Mouse (Mus musculus): ENCODE results near the gene Gsg1l. TPM values are rescaled to one million over a fixed set of nuclear protein-coding genes. Genes with fewer than 3 reads are reported as not detected.

Gene Gsg1l
- total and polyA plus RNA-seq, 3 experiments, result 0.11 TPM; not detected in 2

GRCm38 (mm10) chr7:126058918-126059317, 23.3 kb downstream of the Gsg1l start:
- H3K27me3 ChIP-seq (ENCODE audit: insufficient read depth, low read length), result peaks cover 86% of the 10 kb centered on the region
- no peaks in the 10 kb centered on the region for H3K36me3 ChIP-seq (replicated peaks)
- H3K4me1 ChIP-seq (ENCODE audit: insufficient read depth, low read depth, low read length), result no peaks in the 10 kb centered on the region
- H3K4me3 ChIP-seq (ENCODE audit: low read depth, low read length), result no peak overlapping the region
- ATAC-seq (ENCODE audit: extremely low read depth, insufficient number of reproducible peaks, low FRiP score, poor library complexity, severe bottlenecking) (no peak), DNase-seq (ENCODE audit: low spot score) (no peak)
- no peaks in the 10 kb centered on the region for H3K9me3 ChIP-seq (replicated peaks)
- TF ChIP-seq GATA1 (IDR thresholded peaks at IDR 0.05; ENCODE audit: borderline replicate concordance, low read length), result no peak
- TF ChIP-seq POLR2AphosphoS5 (IDR thresholded peaks at IDR 0.05; ENCODE audit: insufficient replicate concordance, low read depth, low read length), result no peak
- no peak for TF ChIP-seq CTCF (IDR thresholded peaks at IDR 0.05; ENCODE audit: low read depth, low read length)
- TF ChIP-seq GATA2 (IDR thresholded peaks at IDR 0.05; ENCODE audit: borderline replicate concordance, low read depth, low read length), result no peak

- TF ChIP-seq CTCF (IDR thresholded peaks at IDR 0.05; ENCODE audit: low read depth, low read length) (no peak), GATA2 (IDR thresholded peaks at IDR 0.05; ENCODE audit: borderline replicate concordance, low read depth, low read length) (no peak), POLR2AphosphoS5 (IDR thresholded peaks at IDR 0.05; ENCODE audit: insufficient replicate concordance, low read depth, low read length) (no peak), GATA1 (IDR thresholded peaks at IDR 0.05; ENCODE audit: borderline replicate concordance, low read length) (no peak), TAL1 (conservative IDR thresholded peaks at IDR 0.05; ENCODE audit: low read depth, low read length) (no peak)
- no peaks in the 10 kb centered on the region for H3K9me3 ChIP-seq (replicated peaks)
- H3K4me1 ChIP-seq (ENCODE audit: insufficient read depth, low read depth, low read length), result no peaks in the 10 kb centered on the region
- H3K27me3 ChIP-seq (ENCODE audit: insufficient read depth, low read length), result peaks cover 89% of the 10 kb centered on the region
- no peaks in the 10 kb centered on the region for H3K36me3 ChIP-seq (replicated peaks)
- ATAC-seq (ENCODE audit: extremely low read depth, insufficient number of reproducible peaks, low FRiP score, poor library complexity, severe bottlenecking) (no peak), DNase-seq (ENCODE audit: low spot score) (no peak)
- H3K4me3 ChIP-seq (ENCODE audit: low read depth, low read length), result no peak overlapping the region
Measured at GRCm38 (mm10) chr7:126057332-126057914, 24.8 kb downstream of the Gsg1l start.

- no peaks in the 10 kb centered on the region for H3K36me3 ChIP-seq (replicated peaks)
- peaks cover 91% of the 10 kb centered on the region for H3K27me3 ChIP-seq (ENCODE audit: insufficient read depth, low read length)
- H3K4me1 ChIP-seq (ENCODE audit: insufficient read depth, low read depth, low read length), result no peaks in the 10 kb centered on the region
- H3K9me3 ChIP-seq (replicated peaks), result no peaks in the 10 kb centered on the region
- ATAC-seq (ENCODE audit: extremely low read depth, insufficient number of reproducible peaks, low FRiP score, poor library complexity, severe bottlenecking) (no peak), DNase-seq (ENCODE audit: low spot score) (no peak)
- TF ChIP-seq TAL1 (conservative IDR thresholded peaks at IDR 0.05; ENCODE audit: low read depth, low read length) (no peak), CTCF (IDR thresholded peaks at IDR 0.05; ENCODE audit: low read depth, low read length) (no peak)
- no peak overlapping the region for H3K4me3 ChIP-seq (ENCODE audit: low read depth, low read length)
Measured at GRCm38 (mm10) chr7:126054574-126054973, 27.6 kb downstream of the Gsg1l start.

- no peak for ATAC-seq (ENCODE audit: extremely low read depth, insufficient number of reproducible peaks, low FRiP score, poor library complexity, severe bottlenecking)
- H3K4me1 ChIP-seq (ENCODE audit: insufficient read depth, low read depth, low read length), result no peaks in the 10 kb centered on the region
- no peaks in the 10 kb centered on the region for H3K9me3 ChIP-seq (replicated peaks)
- TF ChIP-seq GATA1 (IDR thresholded peaks at IDR 0.05; ENCODE audit: borderline replicate concordance, low read length), result no peak
- no peak for TF ChIP-seq POLR2AphosphoS5 (IDR thresholded peaks at IDR 0.05; ENCODE audit: insufficient replicate concordance, low read depth, low read length)
- no peaks in the 10 kb centered on the region for H3K36me3 ChIP-seq (replicated peaks)
- peaks cover 93% of the 10 kb centered on the region for H3K27me3 ChIP-seq (ENCODE audit: insufficient read depth, low read length)
- no peak for DNase-seq (ENCODE audit: low spot score)
- no peak overlapping the region for H3K4me3 ChIP-seq (ENCODE audit: low read depth, low read length)
Measured at GRCm38 (mm10) chr7:126053618-126054017, 28.6 kb downstream of the Gsg1l start.

DNA sequence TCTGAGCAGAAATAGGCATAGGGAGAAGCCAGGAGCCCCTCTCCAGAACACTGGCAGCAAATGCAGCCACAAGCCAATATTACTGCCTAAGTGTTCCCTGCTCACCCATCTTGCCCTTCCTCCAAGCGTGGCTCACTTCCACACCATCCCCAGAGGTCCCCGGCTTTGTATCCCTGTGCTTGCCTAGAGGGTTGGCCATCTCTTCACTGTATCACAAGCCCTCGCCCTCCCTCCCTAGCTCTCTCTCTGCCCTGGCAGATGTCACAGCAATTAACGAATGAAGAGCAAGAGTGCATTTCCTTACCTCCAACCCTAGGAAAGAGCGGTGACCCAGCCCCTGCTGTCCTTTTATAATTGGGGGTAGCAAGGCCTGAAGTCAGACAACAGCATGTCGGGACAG, 30.3 kb downstream of the Gsg1l start:
- no peak for TF ChIP-seq TAL1 (conservative IDR thresholded peaks at IDR 0.05; ENCODE audit: low read depth, low read length)
- no peak for TF ChIP-seq GATA1 (IDR thresholded peaks at IDR 0.05; ENCODE audit: borderline replicate concordance, low read length)
- no peak for TF ChIP-seq POLR2AphosphoS5 (IDR thresholded peaks at IDR 0.05; ENCODE audit: insufficient replicate concordance, low read depth, low read length)
- TF ChIP-seq CTCF (IDR thresholded peaks at IDR 0.05; ENCODE audit: low read depth, low read length), result no peak
- no peak for TF ChIP-seq GATA2 (IDR thresholded peaks at IDR 0.05; ENCODE audit: borderline replicate concordance, low read depth, low read length)
- no peak for ATAC-seq (ENCODE audit: extremely low read depth, insufficient number of reproducible peaks, low FRiP score, poor library complexity, severe bottlenecking)
- H3K27me3 ChIP-seq (ENCODE audit: insufficient read depth, low read length), result peaks cover 99% of the 10 kb centered on the region

GRCm38 (mm10) chr7:126045077-126045476, 37.1 kb downstream of the Gsg1l start:
- no peak overlapping the region for H3K4me3 ChIP-seq (ENCODE audit: low read depth, low read length)
- no peak for TF ChIP-seq GATA2 (IDR thresholded peaks at IDR 0.05; ENCODE audit: borderline replicate concordance, low read depth, low read length)
- TF ChIP-seq TAL1 (conservative IDR thresholded peaks at IDR 0.05; ENCODE audit: low read depth, low read length), result no peak
- no peak for TF ChIP-seq POLR2AphosphoS5 (IDR thresholded peaks at IDR 0.05; ENCODE audit: insufficient replicate concordance, low read depth, low read length)
- no peak for TF ChIP-seq GATA1 (IDR thresholded peaks at IDR 0.05; ENCODE audit: borderline replicate concordance, low read length)
- no peak for TF ChIP-seq CTCF (IDR thresholded peaks at IDR 0.05; ENCODE audit: low read depth, low read length)
- peaks cover 50% of the 10 kb centered on the region for H3K4me1 ChIP-seq (ENCODE audit: insufficient read depth, low read depth, low read length)
- H3K27me3 ChIP-seq (ENCODE audit: insufficient read depth, low read length), result peaks cover 44% of the 10 kb centered on the region
- H3K36me3 ChIP-seq (replicated peaks), result no peaks in the 10 kb centered on the region
- ATAC-seq (ENCODE audit: extremely low read depth, insufficient number of reproducible peaks, low FRiP score, poor library complexity, severe bottlenecking) (no peak), DNase-seq (ENCODE audit: low spot score) (no peak)
- H3K9me3 ChIP-seq (replicated peaks), result peaks cover 4% of the 10 kb centered on the region; the same call in 1 of the 2 replicates

More for the DNA sequence above, 30.3 kb downstream of the Gsg1l start:
- no peaks in the 10 kb centered on the region for H3K4me1 ChIP-seq (ENCODE audit: insufficient read depth, low read depth, low read length)
- no peaks in the 10 kb centered on the region for H3K36me3 ChIP-seq (replicated peaks)
- no peaks in the 10 kb centered on the region for H3K9me3 ChIP-seq (replicated peaks)
- no peak for DNase-seq (ENCODE audit: low spot score)
- H3K4me3 ChIP-seq (ENCODE audit: low read depth, low read length), result no peak overlapping the region
